Mouse (Mus musculus) midbrain, embryonic 15.5 days (tissue): Measurements from ENCODE around the gene Tapt1. TPM values are rescaled to one million over a fixed set of nuclear protein-coding genes. Genes with fewer than 3 reads are reported as not detected.
"Not testable (repeated sequence)": the region's sequence is repeated elsewhere in the genome, so short reads cannot be mapped to it uniquely, and the experiment has no call there.

Source experiments
- ATAC-seq: fragments of 200-750 bp; cut with Nextera tagmentation; replicated peaks from 2 replicates; pipeline ENCODE4 v1.8.0; 2017; ENCODE audit warnings: moderate TSS enrichment
- H3K27ac ChIP-seq: fragments of 300-500 bp; sonication (generic); 2 replicates; pipeline ENCODE4 v1.5.1; 2015; ENCODE audit warnings: mild to moderate bottlenecking, inconsistent platforms
- H3K27me3 ChIP-seq: fragments of 300-500 bp; sonication (generic); replicated peaks from 2 replicates; pipeline ENCODE4 v1.6.1; 2015; ENCODE audit warnings: inconsistent platforms
- H3K36me3 ChIP-seq: fragments of 300-500 bp; sonication (generic); replicated peaks from 2 replicates; pipeline ENCODE4 v1.6.1; 2015; ENCODE audit warnings: inconsistent platforms
- H3K4me1 ChIP-seq: fragments of 300-500 bp; sonication (generic); 2 replicates; pipeline ENCODE4 v1.6.1; 2015; ENCODE audit warnings: inconsistent platforms
- H3K4me2 ChIP-seq: fragments of 300-500 bp; sonication (generic); 2 replicates; pipeline ENCODE4 v1.6.1; 2015; ENCODE audit warnings: inconsistent platforms, mild to moderate bottlenecking, moderate library complexity
- H3K4me3 ChIP-seq: fragments of 300-500 bp; sonication (generic); 2 replicates; pipeline ENCODE4 v1.5.1; 2015; ENCODE audit warnings: mild to moderate bottlenecking, inconsistent platforms
- H3K9ac ChIP-seq: fragments of 300-500 bp; sonication (generic); 2 replicates; pipeline ENCODE4 v1.6.1; 2015; ENCODE audit warnings: mild to moderate bottlenecking, inconsistent platforms
- H3K9me3 ChIP-seq: fragments of 300-500 bp; sonication (generic); 2 replicates; pipeline ENCODE4 v1.6.1; 2016; ENCODE audit warnings: inconsistent platforms
- WGBS: fragments of 180-500 bp; shearing (Covaris S2); methylation state at CpG from one replicate; pipeline ENCODE4 v1.1.7; 2015; ENCODE audit warnings: mixed read lengths; 5-methylcytosine and 5-hydroxymethylcytosine counted together
- polyA plus RNA-seq: library from polyadenylated mRNA; unstranded; fragments of >200 nt; fragmentation: Nextera tagmentation; extraction: Ambion mirVana; gene quantifications from 2 replicates; pipeline ENCODE4 v1.2.1, GENCODE M21; 2015

The Tapt1 gene
- polyA plus RNA-seq, 1 experiment from 2014 or later, result 32.3 TPM

DNA sequence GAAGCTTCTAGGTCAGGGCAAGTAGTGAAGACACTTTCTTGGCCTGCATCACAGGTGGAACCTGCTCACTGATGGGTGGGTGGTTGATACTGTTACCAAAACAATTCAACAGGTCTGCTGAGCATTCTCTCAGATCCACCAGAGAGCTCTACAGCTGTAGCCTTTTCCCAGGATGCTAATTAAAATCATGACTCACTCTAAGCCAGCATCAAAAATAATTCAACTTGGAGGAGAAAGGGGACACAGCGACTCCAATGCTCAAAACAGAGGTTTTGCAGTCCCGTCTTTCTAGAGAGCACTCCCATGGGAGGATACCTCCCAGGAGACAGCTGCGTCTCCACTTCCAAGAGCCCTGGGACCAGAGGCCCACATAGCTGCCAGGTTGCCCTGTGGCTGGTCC is 78.7 kb downstream of the Tapt1 start:
- Histone ChIP-seq H3K27ac (no peak overlapping the region), H3K4me2 (no peak overlapping the region), H3K36me3 (no peaks in the 10 kb centered on the region), H3K9ac (no peak overlapping the region), H3K4me1 (no peaks in the 10 kb centered on the region), H3K9me3 (no peaks in the 10 kb centered on the region), H3K27me3 (no peaks in the 10 kb centered on the region), H3K4me3 (no peak overlapping the region)
- ATAC-seq, result no peak
- 90% methylated on average over 3 of the region's 3 CpGs for WGBS

DNA sequence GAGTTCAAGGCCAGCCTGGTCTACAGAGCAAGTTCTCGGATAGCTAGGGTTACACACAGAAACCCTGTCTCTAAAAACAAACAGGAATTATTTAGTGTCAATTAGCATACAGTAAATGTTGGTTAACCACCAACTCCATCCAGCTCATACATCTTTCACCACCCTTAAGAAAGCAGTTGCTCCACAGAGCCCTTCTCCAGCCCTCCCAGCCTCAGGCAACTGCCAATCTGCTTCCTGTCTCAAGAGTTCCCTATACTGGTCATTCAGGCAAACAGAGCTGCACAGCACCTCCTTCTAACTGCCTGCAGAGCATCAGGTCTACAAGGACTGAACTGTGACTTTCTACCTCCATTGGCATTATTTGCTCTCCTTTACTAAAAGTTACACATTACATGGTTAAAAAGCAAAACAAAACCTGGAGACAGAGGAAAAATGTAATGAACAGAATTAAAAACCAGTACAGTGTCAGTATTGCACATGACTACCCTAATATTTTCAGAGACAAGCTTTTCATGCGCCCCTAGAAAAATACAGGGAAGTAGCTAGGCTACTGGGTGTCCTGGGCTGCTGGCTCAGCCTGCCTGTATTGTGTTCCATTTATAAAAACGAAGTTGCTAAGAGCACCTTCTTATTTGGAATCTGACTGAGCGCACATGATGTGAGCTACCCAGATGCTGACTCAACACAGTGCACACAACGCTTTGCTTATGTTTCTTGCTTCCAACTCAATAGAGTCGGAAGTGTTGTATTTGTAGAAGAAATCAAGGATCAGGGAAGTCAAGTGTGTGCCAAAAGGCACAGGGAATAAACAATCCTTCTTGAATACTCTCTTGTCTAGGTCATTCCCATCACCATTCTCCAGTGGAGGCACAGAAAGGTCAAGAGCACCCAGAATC is 79.7 kb downstream of the Tapt1 start:
- Histone ChIP-seq H3K27ac (no peak overlapping the region), H3K4me1 (no peaks in the 10 kb centered on the region), H3K9ac (no peak overlapping the region), H3K4me2 (no peak overlapping the region), H3K4me3 (no peak overlapping the region), H3K36me3 (no peaks in the 10 kb centered on the region), H3K27me3 (no peaks in the 10 kb centered on the region), H3K9me3 (no peaks in the 10 kb centered on the region)
- WGBS, result 84% methylated on average over 6 of the region's 6 CpGs
- ATAC-seq, result no peak

DNA sequence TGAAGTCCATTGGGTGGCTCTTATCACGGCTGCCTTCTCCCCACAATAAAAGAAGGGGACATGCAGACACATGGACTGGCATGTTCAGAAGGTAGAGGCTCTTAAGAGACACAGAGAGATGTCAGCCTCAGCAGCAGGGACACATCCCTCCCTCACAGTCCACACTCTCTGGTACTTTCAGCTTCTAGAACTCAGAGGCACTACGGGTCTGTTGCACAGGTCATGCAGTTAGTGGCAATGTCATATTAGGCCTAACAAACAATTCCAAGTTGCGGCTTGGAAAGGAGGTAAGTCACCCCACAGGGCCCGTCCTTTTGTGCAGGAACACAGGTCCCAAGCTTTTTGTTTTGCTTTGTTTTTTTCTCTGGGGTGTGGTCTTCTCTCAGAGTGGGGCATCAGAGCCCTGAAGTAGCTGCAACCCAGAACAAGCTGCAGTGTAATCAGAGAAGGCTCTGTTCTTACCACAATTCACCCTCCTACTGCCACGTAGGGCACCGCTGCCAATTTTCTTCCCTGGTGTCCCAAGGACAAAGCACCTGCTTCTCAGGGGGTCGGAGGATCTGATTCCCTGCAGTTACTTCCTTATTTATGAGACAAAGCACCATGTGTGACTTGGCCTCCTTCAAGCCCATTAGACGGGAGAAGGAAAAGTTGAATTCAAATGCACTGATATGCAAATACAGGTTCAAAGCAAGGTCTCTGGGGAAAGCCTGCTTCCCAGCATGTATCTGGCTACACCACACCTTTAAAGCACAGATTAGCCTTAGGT is 82.8 kb downstream of the Tapt1 start:
- WGBS, result 20% methylated on average over 8 of the region's 8 CpGs
- no peaks in the 10 kb centered on the region for H3K36me3 ChIP-seq
- ATAC-seq, result no peak
- H3K27ac ChIP-seq, result no peak overlapping the region
- no peak overlapping the region for H3K4me2 ChIP-seq
- H3K9me3 ChIP-seq, result no peaks in the 10 kb centered on the region
- H3K4me3 ChIP-seq, result no peak overlapping the region
- H3K4me1 ChIP-seq, result no peaks in the 10 kb centered on the region
- H3K27me3 ChIP-seq, result no peaks in the 10 kb centered on the region
- H3K9ac ChIP-seq, result no peak overlapping the region

DNA sequence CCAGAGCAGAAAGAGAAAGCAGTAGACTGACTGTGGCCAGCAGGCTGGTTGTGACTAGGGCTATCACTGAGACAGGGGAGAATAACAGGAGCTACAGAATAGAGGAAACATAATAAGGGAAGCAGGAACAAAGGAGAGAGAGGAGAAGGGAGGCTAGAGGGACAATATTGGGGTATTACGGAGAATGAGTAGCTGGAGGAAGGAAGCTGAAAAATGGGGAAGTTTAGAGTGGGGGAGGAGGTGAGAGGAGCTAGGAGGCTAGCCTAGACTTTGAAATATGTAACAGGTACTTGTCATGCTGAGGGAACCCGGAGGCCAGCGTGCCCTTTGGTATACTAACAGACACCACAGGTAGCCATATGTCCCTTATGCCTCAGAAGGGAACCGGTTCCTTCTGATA is 98.9 kb downstream of the Tapt1 start:
- Histone ChIP-seq H3K4me3 (no peak overlapping the region), H3K4me1 (no peaks in the 10 kb centered on the region), H3K27me3 (no peaks in the 10 kb centered on the region), H3K36me3 (no peaks in the 10 kb centered on the region), H3K4me2 (no peak overlapping the region), H3K9ac (no peak overlapping the region), H3K27ac (no peak overlapping the region), H3K9me3 (no peaks in the 10 kb centered on the region)
- WGBS, result 86% methylated on average over 4 of the region's 4 CpGs
- no peak for ATAC-seq

DNA sequence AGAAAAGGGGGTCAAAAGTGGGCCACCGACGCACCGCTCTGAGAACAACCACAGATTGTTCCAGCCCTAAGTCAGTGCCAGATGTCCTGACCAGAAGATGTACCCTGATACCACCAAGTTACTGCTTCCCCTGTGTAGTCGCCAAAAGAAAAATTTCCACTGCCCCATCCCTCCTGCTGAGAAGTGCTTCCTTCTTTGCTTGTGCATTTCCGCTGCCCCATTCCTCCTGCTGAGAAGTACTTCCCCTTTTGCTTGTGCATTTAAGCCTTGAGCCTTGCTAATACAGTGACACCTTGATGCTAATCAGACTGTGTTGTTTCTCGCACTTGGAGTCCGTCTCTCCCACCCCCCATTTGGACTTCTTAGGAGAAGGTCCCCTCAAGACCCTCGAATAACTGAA is 99.9 kb downstream of the Tapt1 start:
- not testable (repeated sequence) for ATAC-seq
- 85% methylated on average over 8 of the region's 8 CpGs for WGBS

More for the DNA sequence above, 99.9 kb downstream of the Tapt1 start:
- not testable (repeated sequence) for H3K4me3 ChIP-seq, H3K9ac ChIP-seq, H3K27ac ChIP-seq, H3K4me2 ChIP-seq, H3K4me1 ChIP-seq, H3K36me3 ChIP-seq, H3K27me3 ChIP-seq, H3K9me3 ChIP-seq

Other genes starting within 250 kb of the Tapt1 start
- 14.4 and 16.6 TPM in 2 replicates for gene Fgfbp1, start 244.8 kb downstream of the Tapt1 start, polyA plus RNA-seq
- gene Prom1, start 124.6 kb downstream of the Tapt1 start, polyA plus RNA-seq, result 30.2 and 32.6 TPM in 2 replicates